ENCODE assay signal across 15 mouse cellular contexts in genomic region chr10:89720796-89721195, GRCm38 (mm10). TPM values are rescaled to one million over a fixed set of nuclear protein-coding genes. Genes with fewer than 3 reads are reported as not detected.
DNase-seq lines count a peak whose midpoint lies in the region; ATAC-seq lines count a peak whose summit lies in the region.
"Had no signal": no experiment of that assay in that cellular context is flagged by ENCODE, and none has a peak within 500 bp of the region (broad histone marks: within the 10 kb centered on the region; RNA-seq: fewer than 3 reads in every experiment).

No protein-coding gene starts in this region.

- no peaks in the 10 kb centered on the region for H3K27me3 ChIP-seq in heart, embryonic 11.5 days (ENCODE audit: control insufficient read depth, insufficient read depth, low read length)
- H3K27me3 ChIP-seq in midbrain, embryonic 13.5 days = no peaks in the 10 kb centered on the region
- H3K27me3 ChIP-seq: heart, embryonic 15.5 days; limb, embryonic 13.5 days; neural tube, embryonic 13.5 days had no signal

- 90% methylated on average over 3 of the region's 3 CpGs for WGBS in heart, embryonic 11.5 days (ENCODE audit: insufficient replicate concordance)
- WGBS in midbrain, embryonic 13.5 days = 95% methylated on average over 3 of the region's 3 CpGs

- H3K36me3 ChIP-seq in heart, embryonic 11.5 days (ENCODE audit: control insufficient read depth, insufficient read depth, low read length) = peaks cover 12% of the 10 kb centered on the region
- peaks cover 48% of the 10 kb centered on the region for H3K36me3 ChIP-seq in midbrain, embryonic 13.5 days

- no peak overlapping the region for H3K4me3 ChIP-seq in heart, embryonic 11.5 days (ENCODE audit: low read depth, low read length)
- H3K4me3 ChIP-seq in brown adipose tissue, adult 24 weeks (ENCODE audit: insufficient read depth, low read depth, low read length) = no peak overlapping the region
- no peak overlapping the region for H3K4me3 ChIP-seq in midbrain, embryonic 13.5 days (replicated peaks)
- H3K4me3 ChIP-seq: heart, embryonic 15.5 days; layer of hippocampus, adult 2 months; limb, embryonic 13.5 days; neural tube, embryonic 13.5 days had no signal

- no peak overlapping the region for H3K4me2 ChIP-seq in heart, embryonic 11.5 days
- no peak overlapping the region for H3K4me2 ChIP-seq in midbrain, embryonic 13.5 days (replicated peaks)
- H3K4me2 ChIP-seq: heart, embryonic 15.5 days; limb, embryonic 13.5 days; neural tube, embryonic 13.5 days had no signal

- peak; percentile 40 for DNase-seq in heart, adult 8-10 months (ENCODE audit: low spot score)
- DNase-seq in kidney, adult 9 months = peak; percentile 95
- no peak for DNase-seq in kidney, postnatal 4 days
- no peak for DNase-seq in layer of hippocampus, postnatal 10 days (ENCODE audit: low spot score in 2 of 2)
- DNase-seq: cerebellum, adult 2 months; liver, postnatal 0 days; right cerebral cortex, postnatal 25 days had no signal

- ATAC-seq in heart, embryonic 11.5 days (replicated peaks; ENCODE audit: insufficient number of reproducible peaks, low FRiP score, low TSS enrichment) = no peak
- ATAC-seq in midbrain, embryonic 13.5 days = no peak
- ATAC-seq: CD4-positive, CD25-positive, alpha-beta regulatory T cell, adult 4 months; liver, postnatal 0 days had no signal

- no peak overlapping the region for H3K9ac ChIP-seq in heart, embryonic 11.5 days (ENCODE audit: low read depth, low read length)
- H3K9ac ChIP-seq in midbrain, embryonic 13.5 days (replicated peaks) = no peak overlapping the region
- H3K9ac ChIP-seq: heart, embryonic 15.5 days; limb, embryonic 13.5 days; liver, postnatal 0 days; neural tube, embryonic 13.5 days had no signal

- no peak overlapping the region for H3K27ac ChIP-seq in heart, embryonic 11.5 days (ENCODE audit: low read depth, low read length)
- 0 out of 2 replicates have a peak overlapping the region, but pooled peaks have one; percentile 30 for H3K27ac ChIP-seq in brown adipose tissue, adult 24 weeks (replicated peaks; ENCODE audit: low read depth, low read length)
- no peak overlapping the region for H3K27ac ChIP-seq in midbrain, embryonic 13.5 days
- H3K27ac ChIP-seq: heart, embryonic 15.5 days; layer of hippocampus, adult 2 months; limb, embryonic 13.5 days had no signal

- H3K4me1 ChIP-seq in heart, embryonic 11.5 days (ENCODE audit: control insufficient read depth, insufficient read depth, low read length) = no peaks in the 10 kb centered on the region
- peaks cover 4% of the 10 kb centered on the region; the same call in 1 of the 2 replicates for H3K4me1 ChIP-seq in brown adipose tissue, adult 24 weeks (ENCODE audit: control insufficient read depth, insufficient read depth, insufficient read length, low read length)
- H3K4me1 ChIP-seq in midbrain, embryonic 13.5 days (replicated peaks) = no peaks in the 10 kb centered on the region
- H3K4me1 ChIP-seq: heart, embryonic 15.5 days; limb, embryonic 13.5 days; neural tube, embryonic 13.5 days had no signal

- no peaks in the 10 kb centered on the region for H3K9me3 ChIP-seq in heart, embryonic 11.5 days (replicated peaks; ENCODE audit: control insufficient read depth, low read length)
- no peaks in the 10 kb centered on the region for H3K9me3 ChIP-seq in midbrain, embryonic 13.5 days
- H3K9me3 ChIP-seq: heart, embryonic 15.5 days; limb, embryonic 13.5 days; neural tube, embryonic 13.5 days had no signal

RNA-seq across cellular contexts. Expression of gene Actr6, which starts 11.3 kb away (rescaled TPM):
- 10 to 100 TPM; 11.1 to 13.7 (median 12.9) TPM for total RNA-seq in heart, adult 8-10 months (2022)
- 28.2 and 29.6 TPM in 2 replicates for polyA plus RNA-seq in heart, embryonic 11.5 days (2014; fragmentation: Nextera tagmentation; extraction: Ambion mirVana)
- 22.2 and 27.0 TPM in 2 replicates for polyA plus RNA-seq in brown adipose tissue, adult 24 weeks (2012; ENCODE audit: insufficient read depth, insufficient read length, missing spikeins)
- total RNA-seq in layer of hippocampus, postnatal 10 days (2021) = 10 to 100 TPM; 24.9 to 25.7 TPM
- 51.2 and 53.8 TPM in 2 replicates for polyA plus RNA-seq in midbrain, embryonic 13.5 days (2015; fragmentation: Nextera tagmentation; extraction: Ambion mirVana)

RNA-seq across cellular contexts. Expression of gene Uhrf1bp1l, which starts 24.0 kb away (rescaled TPM):
- 10 to 100 TPM; 23.9 to 28.9 (median 27.7) TPM for total RNA-seq in heart, adult 8-10 months (2022)
- polyA plus RNA-seq in heart, embryonic 11.5 days (2014; fragmentation: Nextera tagmentation; extraction: Ambion mirVana) = 21.3 and 22.9 TPM in 2 replicates
- 11.4 and 12.1 TPM in 2 replicates for polyA plus RNA-seq in brown adipose tissue, adult 24 weeks (2012; ENCODE audit: insufficient read depth, insufficient read length, missing spikeins)
- total RNA-seq in layer of hippocampus, postnatal 10 days (2021) = 10 to 100 TPM; 81.1 to 81.4 TPM
- polyA plus RNA-seq in midbrain, embryonic 13.5 days (2015; fragmentation: Nextera tagmentation; extraction: Ambion mirVana) = 29.9 and 31.9 TPM in 2 replicates

RNA-seq across cellular contexts. Expression of gene Scyl2, which starts 34.7 kb away (rescaled TPM):
- total RNA-seq in heart, adult 8-10 months (2022) = 10 to 100 TPM; 13.7 to 18.6 (median 17.9) TPM
- polyA plus RNA-seq in heart, embryonic 11.5 days (2014; fragmentation: Nextera tagmentation; extraction: Ambion mirVana) = 9.1 and 10.2 TPM in 2 replicates
- 15.6 and 19.9 TPM in 2 replicates for polyA plus RNA-seq in brown adipose tissue, adult 24 weeks (2012; ENCODE audit: insufficient read depth, insufficient read length, missing spikeins)
- total RNA-seq in layer of hippocampus, postnatal 10 days (2021) = 10 to 100 TPM; 30.8 to 34.4 TPM
- 10.5 and 11.0 TPM in 2 replicates for polyA plus RNA-seq in midbrain, embryonic 13.5 days (2015; fragmentation: Nextera tagmentation; extraction: Ambion mirVana)

Comparison
In these comparisons a context has a peak if more than half of its experiments do, and no peak if none do; other contexts are left out.
1. DNase-seq: peak in heart, adult 8-10 months (single experiment) and kidney, adult 9 months (single experiment); none in kidney, postnatal 4 days (0 of 2) and layer of hippocampus, postnatal 10 days (0 of 2).